Mouse (Mus musculus): Measurements from ENCODE around the gene Kif12.
A peak's percentile ranks its signal among the peaks of the same experiment; 100 is the strongest.

The Kif12 gene

DNA sequence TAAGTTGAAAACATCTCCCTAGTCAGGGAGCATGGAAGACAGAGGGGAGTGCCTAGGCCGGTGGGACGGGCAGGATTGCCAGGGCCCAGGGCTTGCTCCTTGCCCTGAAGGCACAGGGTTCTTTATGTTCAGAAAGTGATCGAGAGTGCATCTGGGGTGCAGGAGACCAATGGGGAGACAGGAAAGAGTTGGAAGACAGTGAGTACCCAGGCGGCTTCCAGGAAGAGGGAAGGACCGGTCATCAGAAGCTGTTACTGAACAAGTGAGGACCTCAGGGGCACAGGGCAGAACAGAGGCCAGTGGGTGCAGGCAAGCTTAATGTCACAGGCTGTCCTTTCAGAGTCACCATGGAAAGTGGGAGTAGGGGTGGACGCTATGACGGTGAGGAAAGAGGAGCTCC, 13.7 kb downstream of the Kif12 start:
- peak in 1 of 2 experiments; percentile 13 for DNase-seq

DNA sequence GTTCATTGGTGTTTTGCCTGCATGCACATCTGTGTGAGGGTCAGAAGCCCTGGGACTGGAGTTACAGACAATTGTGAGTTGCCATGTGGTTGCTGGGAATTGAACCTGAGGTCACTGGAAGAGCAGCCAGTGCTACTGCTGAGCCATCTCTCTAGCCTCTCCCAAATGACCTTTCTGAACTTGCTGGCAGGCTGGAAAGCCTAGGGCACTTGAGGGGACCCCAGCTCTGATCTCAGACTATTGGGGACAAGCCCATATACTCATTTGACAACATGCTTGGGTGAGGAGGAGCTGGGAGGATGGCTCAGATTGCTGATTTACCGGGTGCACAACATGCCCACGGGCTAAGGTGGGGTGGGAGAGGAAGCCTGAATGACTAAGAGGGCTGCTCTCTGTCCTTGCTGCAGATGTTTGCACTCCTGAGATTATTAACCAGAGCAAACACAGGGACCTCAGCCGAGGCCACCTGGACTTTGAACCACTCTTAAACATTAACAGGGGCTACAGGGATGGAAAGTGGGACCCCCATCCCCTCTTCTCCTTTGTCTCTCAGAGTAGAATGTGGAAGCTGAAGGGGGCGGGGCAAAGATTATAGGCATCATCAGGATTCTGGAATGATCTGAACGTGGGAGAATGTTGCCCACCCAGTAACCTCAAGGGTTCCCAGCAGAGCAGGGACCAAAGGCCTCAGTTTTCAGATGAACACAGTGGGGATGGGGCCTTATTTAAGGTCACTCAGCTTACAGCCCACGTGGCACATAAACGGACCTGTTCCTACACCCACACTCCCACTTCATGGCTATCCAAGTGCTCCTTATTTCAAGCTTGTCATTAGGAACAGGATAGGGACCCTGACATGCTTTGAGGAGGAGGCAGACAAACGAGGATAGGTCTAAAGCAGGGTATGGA, 15.0 kb downstream of the Kif12 start:
- DNase-seq: peak; percentile 68 to 81

DNA sequence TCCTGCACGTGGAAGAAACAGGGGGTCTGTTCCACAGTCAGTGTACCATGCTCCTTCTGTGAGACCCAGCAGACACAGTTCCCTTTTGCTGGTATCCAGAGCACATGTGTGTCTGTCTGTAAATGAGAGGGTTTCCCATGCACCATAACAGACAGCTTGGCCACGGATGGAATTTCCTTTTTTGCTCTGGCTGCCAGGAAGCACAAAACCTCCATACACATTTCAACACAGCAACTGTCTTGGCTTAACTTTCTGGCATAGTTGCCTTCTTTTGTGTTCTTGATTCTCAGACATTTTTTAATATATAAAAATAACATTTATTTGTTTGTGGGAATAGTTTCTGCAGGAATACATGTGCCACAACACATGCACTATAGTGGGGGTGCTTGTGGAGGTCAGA, 16.3 kb downstream of the Kif12 start:
- DNase-seq: peak in 1 of 2 experiments; percentile 2

DNA sequence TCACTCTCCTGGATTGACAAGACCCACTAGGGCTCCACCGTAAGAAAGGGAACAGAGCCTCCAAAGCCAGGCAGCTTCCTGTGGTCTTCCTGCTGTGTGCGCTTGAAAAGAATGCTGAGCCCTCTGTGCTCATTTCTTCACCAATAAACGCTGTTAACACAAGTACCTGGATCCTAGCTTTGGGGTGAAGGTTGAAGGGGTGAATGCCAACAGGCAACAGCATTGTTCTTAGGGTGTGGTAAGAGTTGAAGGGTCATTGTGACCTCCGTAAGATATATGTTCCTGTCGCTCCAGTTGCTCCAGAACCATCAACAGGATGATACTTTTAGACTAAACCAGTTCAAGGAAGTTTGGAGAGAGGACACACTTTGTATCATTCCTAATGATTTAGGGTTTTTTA, 17.2 kb downstream of the Kif12 start, which contains the start of gene Ambp:
Gene Ambp (minus strand): TSS at position 101 of the 400 bp plus-strand sequence.
- DNase-seq: no peak

DNA sequence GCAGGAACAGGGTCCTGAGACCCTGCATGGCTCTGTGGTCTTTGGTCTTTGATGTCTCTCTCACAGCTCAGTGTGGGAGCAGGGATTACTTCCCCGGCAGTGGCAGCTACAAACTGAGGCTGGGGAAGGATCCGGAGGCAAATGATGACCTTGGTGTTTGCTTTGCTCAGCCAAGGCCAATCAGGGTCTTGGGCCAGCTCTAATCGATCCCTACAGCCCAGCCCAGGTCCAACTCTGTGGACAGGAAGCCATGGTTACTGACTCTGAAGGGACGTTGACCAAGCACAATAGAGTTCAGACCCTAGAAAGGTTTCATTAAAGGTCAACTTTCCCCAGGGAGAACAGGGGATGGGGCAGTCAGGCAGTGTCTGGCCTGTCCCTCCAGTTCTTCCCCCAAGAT, 17.9 kb downstream of the Kif12 start:
- no peak for DNase-seq

DNA sequence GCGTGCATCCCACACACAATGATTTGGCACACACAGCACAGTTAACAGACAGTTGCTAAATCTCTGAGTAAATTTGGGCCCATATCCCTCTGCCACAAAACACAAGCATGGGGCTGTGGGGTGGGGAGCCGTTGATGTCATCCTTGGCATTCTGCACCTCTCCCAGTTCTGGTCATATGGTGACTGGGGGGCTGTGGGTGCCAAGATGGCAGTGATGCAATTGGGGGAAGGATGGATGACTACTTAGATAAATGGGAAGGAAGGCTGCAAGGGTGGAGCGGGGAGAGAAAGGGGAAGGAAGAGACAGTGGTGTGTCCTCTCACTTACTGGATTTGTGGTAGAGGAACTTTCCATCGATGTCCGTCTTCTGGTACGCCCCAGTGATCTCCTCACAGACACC, 20.8 kb downstream of the Kif12 start:
- no peak for DNase-seq

DNA sequence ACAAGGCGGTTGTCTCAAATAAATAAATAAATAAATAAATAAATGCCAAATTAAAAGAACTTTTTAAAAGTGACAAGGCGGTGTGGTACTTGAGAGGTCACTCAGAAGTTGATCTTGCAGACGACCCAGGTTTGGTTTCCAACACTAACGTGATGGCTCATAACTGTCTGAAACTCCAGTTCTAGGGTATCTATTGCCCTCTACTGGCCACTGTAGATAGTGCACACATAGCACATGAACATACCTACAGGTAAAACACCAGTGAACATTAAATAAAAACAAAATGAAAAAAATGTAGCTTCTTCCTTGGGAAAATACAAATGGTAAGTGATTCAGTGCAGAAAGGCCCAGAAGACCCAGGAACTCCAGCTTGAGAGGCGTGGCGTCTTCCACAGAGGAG, 24.7 kb downstream of the Kif12 start:
- DNase-seq: no peak

DNA sequence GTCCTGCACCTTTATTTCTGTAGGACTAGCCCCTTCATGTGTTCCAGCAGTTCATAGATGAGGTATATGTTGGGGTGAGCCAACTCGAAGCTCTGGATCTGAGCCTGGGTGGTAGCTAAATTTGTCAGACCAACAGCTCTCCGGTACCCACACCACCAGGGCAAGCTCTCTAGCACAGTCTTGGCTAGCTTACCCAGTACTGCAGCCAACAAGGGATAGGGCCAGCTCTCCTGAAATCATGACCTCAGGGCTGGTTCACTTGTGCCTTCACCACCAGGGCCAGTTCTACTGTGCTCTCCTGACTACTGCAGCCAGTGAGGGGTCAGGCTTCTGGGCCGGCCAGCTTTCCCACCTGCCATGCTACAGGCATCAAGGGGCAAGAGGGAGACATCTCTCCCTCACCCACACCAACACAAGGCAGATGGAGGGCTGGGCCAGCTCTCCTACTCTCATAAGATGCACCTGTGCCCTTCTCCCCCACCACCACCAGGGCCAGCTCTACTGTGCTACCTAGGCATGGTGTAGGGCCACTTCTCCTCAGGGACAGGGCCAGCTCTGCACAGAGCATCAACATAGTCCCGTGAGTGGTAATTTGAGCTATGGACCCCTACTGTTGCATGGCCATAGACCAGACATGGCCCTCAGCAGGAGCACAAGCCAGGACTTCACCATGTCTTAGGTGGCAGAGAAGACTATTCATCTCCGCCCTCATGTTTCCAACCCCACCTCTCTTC, 41.9 kb downstream of the Kif12 start:
- no peak for DNase-seq

DNA sequence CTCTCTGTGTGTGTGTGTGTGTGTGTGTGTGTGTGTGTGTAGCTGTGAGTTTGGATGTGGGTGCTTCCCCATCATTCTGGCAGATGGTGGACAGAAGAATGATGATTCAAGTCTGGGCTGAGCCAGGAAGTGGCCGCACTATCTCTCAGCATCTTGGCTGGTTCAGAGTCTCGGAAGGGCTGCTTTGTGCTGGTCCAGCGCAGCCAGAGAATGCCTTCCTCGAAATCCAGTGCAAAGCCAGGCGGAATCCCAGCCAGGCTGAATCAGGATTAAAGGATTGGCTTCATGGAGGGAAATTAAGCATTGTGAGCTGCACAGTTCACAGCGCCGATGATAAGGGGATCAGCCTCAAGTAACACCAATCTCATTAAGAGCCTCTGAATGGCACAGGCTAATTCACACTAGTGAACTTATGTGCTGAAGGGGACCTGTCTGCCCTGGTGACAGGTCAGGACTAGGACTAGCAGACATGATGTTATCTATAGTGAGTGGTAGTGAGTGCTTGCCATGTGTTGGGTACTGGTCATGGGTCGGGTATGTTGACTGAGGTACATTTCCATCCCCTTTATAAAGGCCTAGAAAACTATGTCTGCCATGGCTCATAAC, 47.0 kb downstream of the Kif12 start:
- DNase-seq: no peak

DNA sequence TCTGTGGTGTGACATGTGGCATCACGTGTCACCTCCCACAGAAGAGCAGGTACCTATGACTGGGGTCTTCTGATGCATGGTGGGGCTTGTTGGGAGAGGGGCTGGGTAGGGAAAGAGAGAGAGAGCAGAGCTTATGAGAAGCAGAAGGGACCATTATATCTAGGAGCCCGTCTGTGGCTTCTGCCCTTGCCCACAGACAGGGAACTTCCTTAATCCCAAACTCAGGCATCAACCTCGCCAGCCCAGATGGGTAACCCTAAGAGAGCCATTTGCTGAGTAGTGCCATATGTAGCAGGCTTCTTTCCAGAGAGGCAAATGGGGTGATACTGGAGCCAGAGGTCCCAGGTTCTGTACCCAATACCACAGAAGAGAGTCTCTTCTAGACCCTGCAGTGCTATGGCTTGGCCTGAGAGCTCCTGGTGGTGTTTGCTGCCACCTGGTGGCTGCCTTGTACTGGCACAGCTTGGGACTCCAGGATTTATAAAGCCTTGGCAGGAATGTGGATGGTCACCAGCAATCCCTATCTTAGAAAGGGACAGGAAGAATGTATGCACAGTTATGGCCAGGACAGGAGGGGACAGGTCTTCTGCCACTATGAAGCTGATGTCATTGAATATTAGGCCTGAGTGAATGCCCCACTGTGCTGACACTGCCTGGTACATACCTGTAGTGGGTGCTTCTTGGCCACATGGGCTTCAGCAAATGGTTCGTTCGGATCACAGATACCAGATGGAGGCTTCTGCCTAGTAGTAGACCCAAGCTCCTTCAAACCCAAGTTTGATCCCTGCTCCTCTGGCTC, 53.1 kb downstream of the Kif12 start:
- DNase-seq: peak; percentile 92 to 93
